Mouse (Mus musculus) heart, embryonic 16.5 days (tissue): ENCODE data around the gene Tnnt2. TPM values are rescaled to one million over a fixed set of nuclear protein-coding genes. Genes with fewer than 3 reads are reported as not detected.
A peak's percentile ranks its signal among the peaks of the same experiment; 100 is the strongest.

Source experiments
- ATAC-seq: fragments of 200-750 bp; cut with Nextera tagmentation; replicated peaks from 2 replicates; pipeline ENCODE4 v1.8.0; 2017; ENCODE audit warnings: moderate number of reproducible peaks; ENCODE audit not compliant: insufficient read depth, low FRiP score; ENCODE audit errors: extremely low read depth
- H3K27ac ChIP-seq: fragments of 300-500 bp; sonication (generic); 2 replicates; pipeline ENCODE4 v1.5.1; 2014; ENCODE audit warnings: mild to moderate bottlenecking, low read length, control low read depth, moderate library complexity
- H3K27me3 ChIP-seq: fragments of 300-500 bp; sonication (generic); 2 replicates; pipeline ENCODE4 v1.6.1; 2014; ENCODE audit warnings: low read length, mixed read lengths; ENCODE audit not compliant: control insufficient read depth, insufficient read depth
- H3K36me3 ChIP-seq: fragments of 300-500 bp; sonication (generic); 2 replicates; pipeline ENCODE4 v1.6.1; 2014; ENCODE audit not compliant: control insufficient read depth, insufficient read depth
- H3K4me1 ChIP-seq: fragments of 300-500 bp; sonication (generic); 2 replicates; pipeline ENCODE4 v1.6.1; 2014; ENCODE audit warnings: low read length, mixed read lengths; ENCODE audit not compliant: control insufficient read depth, insufficient read depth
- H3K4me2 ChIP-seq: fragments of 300-500 bp; sonication (generic); 2 replicates; pipeline ENCODE4 v1.6.1; 2014; ENCODE audit warnings: low read depth, mild to moderate bottlenecking, control low read depth, low read length
- H3K4me3 ChIP-seq: fragments of 300-500 bp; sonication (generic); 2 replicates; pipeline ENCODE4 v1.5.1; 2014; ENCODE audit warnings: mild to moderate bottlenecking, control low read depth, low read length
- H3K9ac ChIP-seq: fragments of 300-500 bp; sonication (generic); 2 replicates; pipeline ENCODE4 v1.6.1; 2014; ENCODE audit warnings: low read length, control low read depth
- H3K9me3 ChIP-seq: fragments of 300-500 bp; sonication (generic); replicated peaks from 2 replicates; pipeline ENCODE4 v1.6.1; 2016; ENCODE audit warnings: low read length; ENCODE audit not compliant: control insufficient read depth
- WGBS: fragments of 180-500 bp; shearing (Covaris S2); extraction: QIAGEN DNeasy Blood & Tissue Kit; methylation state at CpG from one replicate; pipeline ENCODE4 v1.1.7; 2014; 5-methylcytosine and 5-hydroxymethylcytosine counted together
- polyA plus RNA-seq: library from polyadenylated mRNA; unstranded; fragments of >200 nt; fragmentation: Nextera tagmentation; extraction: Ambion mirVana; gene quantifications from 2 replicates; pipeline ENCODE4 v1.2.1, GENCODE M21; 2015

The Tnnt2 gene
- 9,605 and 10,628 TPM in 2 replicates for polyA plus RNA-seq

DNA sequence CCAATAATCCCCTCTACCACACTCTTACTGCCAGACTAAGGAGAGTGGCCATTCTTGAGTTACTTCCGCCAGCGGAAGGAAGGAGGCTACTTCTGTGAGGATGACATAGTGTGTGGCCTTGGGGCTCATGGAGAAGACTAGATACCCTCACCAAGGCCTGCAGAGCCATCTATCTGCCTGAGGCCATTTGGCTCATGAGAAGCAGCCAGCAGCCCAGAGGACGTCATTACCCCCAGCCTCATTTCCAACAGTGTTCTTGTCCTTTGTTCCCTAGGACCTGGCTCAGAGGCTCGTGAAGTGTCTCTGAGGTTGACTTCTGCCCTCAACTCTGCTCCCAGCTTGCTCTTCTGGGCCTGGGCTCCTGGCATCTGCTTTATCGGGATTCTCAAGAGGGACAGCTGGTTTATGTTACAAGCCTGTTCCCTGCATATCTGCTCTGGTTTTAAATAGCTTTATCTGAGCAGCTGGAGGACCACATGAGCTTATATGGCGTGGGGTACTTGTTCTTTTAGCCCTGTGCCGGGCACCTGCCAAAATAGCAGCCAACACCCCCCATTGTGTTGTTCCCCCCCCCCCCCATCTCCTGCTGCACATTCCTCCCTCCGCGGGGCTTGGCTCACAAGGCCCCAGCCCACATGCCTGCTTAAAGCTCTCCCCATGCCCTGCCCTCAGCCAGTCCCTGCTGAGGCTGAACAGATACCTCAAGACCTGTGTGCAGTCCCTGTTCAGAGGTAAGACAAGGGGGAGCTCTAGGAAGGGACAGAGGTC, at the start of gene Tnnt2:
TSS of gene Tnnt2 (plus strand) at position 639 of the 768 bp plus-strand sequence.
- Histone ChIP-seq H3K4me2 (peak within 1 kb of the TSS; percentile 63), H3K9me3 (no peaks in the 10 kb centered on the region), H3K27ac (peak within 1 kb of the TSS; percentile 98), H3K27me3 (no peaks in the 10 kb centered on the region), H3K4me1 (peaks cover 39% of the 10 kb centered on the region), H3K36me3 (no peaks in the 10 kb centered on the region), H3K9ac (peak within 1 kb of the TSS; percentile 86), H3K4me3 (peak within 1 kb of the TSS; percentile 70)
- ATAC-seq = peak; percentile 87
- 22% methylated on average over 9 of the region's 9 CpGs for WGBS

DNA sequence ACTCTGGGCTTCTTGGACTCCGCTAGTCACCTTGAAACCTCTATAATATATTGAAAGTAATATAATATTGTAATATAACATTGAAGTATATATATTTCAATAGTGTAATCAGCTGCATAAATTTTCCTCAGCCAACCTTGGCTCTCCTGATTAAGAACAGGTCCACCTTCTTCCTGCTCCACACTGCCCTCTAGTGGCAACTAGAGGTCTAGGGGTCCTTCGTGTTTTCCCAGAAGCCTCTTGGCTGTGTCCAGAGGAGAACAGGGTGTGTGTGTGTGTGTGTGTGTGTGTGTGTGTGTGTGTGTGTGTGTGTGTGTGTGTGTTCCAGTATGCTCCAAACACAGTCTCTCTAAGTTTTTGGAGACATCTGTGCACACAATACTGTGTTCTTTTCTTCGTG, 48.4 kb upstream of the Tnnt2 start:
- Histone ChIP-seq H3K4me3 (no peak overlapping the region), H3K27ac (no peak overlapping the region), H3K27me3 (no peaks in the 10 kb centered on the region), H3K4me2 (no peak overlapping the region), H3K36me3 (no peaks in the 10 kb centered on the region), H3K9ac (no peak overlapping the region), H3K4me1 (peaks cover 16% of the 10 kb centered on the region), H3K9me3 (no peaks in the 10 kb centered on the region)
- no peak for ATAC-seq
- 54% methylated on average over 3 of the region's 3 CpGs for WGBS

DNA sequence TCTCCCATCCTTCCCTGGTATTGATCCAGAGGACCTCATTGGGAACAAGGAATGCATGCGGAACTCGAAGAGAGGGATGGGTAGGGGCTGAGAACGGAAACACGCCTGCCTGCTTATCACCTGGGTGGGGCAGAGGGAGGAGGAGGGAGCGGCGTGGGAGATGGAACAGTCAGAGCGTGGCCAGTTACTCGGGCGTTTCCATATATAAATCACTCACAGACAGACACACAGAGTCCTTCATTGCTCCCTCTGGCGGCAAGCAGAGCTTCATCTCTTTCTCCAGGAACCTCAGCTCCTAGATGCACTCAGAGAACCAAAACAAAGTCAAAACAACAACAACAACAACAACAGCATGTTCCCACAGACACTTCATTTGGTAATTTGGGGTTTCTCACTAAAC, 47.4 kb upstream of the Tnnt2 start:
- Histone ChIP-seq H3K9ac (peak overlapping the region; percentile 36; the same call in 1 of the 2 replicates), H3K27me3 (no peaks in the 10 kb centered on the region), H3K4me3 (peak overlapping the region; percentile 15; the same call in 1 of the 2 replicates), H3K27ac (peak overlapping the region; percentile 46; the same call in 1 of the 2 replicates), H3K36me3 (no peaks in the 10 kb centered on the region), H3K9me3 (no peaks in the 10 kb centered on the region), H3K4me2 (peak overlapping the region; percentile 52), H3K4me1 (peaks cover 21% of the 10 kb centered on the region)
- WGBS = 7% methylated on average over 10 of the region's 10 CpGs
- no peak; the same call in 1 of the 2 replicates for ATAC-seq

DNA sequence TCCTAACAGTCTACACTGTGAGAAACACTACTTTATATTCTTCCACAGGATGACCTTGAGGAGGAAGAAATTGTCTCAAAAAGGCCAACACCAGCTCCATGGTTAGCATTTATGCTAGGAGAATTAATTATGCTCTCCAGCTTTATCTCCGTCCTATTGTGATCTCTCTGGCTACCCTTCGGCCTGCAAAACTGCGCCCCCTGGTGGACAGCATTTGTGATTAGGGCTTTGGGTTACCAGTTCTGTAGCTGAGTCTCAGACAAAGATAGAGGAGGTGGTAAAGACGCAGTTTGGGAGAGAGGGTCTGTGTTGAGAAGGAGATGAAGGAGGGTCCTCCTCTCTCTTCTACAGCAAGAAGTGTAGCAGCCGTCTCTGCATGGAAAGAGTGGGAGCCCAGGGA, 46.3 kb upstream of the Tnnt2 start:
- Histone ChIP-seq H3K27me3 (no peaks in the 10 kb centered on the region), H3K4me2 (no peak overlapping the region), H3K36me3 (no peaks in the 10 kb centered on the region), H3K4me3 (no peak overlapping the region), H3K9ac (no peak overlapping the region), H3K4me1 (peaks cover 32% of the 10 kb centered on the region), H3K27ac (no peak overlapping the region), H3K9me3 (no peaks in the 10 kb centered on the region)
- no peak for ATAC-seq
- WGBS = 10% methylated on average over 5 of the region's 5 CpGs

DNA sequence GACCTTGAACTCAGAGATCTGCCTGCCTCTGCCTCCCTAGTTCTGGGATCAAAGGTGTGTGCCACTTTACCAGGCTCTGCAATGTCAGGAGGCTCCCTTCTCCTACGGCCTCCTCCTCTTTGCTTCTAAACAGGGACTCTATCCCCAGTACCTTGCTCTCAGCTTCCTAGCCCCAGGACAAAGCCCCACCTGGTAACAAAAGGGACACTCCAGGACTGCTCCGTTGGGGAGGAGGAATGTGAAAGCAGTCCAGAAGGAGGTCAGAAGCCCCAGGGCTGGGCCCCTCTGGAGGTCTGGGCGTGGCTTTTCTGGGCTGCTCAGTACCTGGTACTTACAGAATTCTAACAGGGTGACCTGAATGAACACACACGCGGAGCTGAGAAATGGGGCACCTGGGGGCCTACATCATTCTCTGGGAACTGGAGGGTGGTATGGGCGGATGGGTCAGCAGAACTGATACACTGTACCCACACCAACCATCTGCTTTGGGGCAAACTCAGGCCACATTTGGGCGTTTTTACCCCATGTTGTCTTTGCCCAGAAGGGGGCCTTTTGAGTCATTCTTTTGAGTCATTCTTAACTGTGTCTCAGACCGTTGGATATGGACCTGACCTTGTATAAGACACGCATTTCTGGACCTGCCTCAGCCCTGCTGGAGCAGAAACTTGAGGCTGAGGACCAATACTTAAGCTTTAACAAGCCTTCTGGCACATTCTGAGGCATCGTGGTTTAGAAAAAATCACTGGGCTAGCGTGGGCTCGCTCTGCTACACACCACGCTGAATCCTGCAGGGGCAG, 43.8 kb upstream of the Tnnt2 start:
- no peak for ATAC-seq
- 74% methylated on average over 13 of the region's 13 CpGs for WGBS
- H3K4me1 ChIP-seq = peaks cover 54% of the 10 kb centered on the region

DNA sequence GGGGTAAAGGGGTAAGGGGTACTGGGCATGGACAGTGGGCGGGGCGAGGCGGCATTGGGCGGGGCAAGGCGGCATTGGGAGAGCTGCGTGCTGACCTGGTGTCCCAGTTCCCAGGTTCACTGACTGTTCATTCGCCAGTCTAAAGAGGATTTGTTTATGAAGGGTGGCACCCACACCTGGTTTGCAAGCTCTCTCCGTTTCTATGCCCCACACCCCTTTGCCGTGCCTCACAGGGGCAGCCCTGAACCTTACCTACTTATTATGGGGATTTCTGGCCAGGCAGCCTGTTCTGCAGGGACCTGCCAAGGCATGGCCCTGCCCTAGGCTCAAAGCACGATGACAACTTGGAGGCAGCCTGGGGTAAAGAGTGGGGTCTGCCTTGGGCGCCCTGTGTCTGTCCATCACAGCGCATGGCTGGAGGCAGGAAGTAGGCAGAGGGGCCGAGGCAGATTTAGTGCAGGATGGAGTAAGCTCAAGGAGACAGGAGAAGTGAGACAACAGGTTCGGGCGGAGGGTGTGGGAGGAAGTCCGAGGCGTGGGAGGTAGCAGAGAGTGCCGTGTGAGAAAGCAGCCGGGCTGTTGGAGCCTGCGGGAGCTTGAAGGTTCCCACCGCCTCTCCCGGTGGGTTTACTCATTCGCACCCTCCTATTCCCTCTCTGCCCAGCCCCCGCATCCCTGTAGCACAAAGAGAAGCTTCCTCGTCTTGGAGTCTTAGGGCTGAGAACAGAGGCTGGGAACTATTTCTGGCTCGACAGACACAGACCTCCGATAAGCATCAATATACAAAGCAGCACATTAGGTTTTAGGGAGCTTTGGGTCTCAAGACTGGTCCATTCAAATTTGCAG, 42.6 kb upstream of the Tnnt2 start:
- no peaks in the 10 kb centered on the region for H3K27me3 ChIP-seq
- H3K36me3 ChIP-seq = no peaks in the 10 kb centered on the region
- H3K9me3 ChIP-seq = no peaks in the 10 kb centered on the region
- peak; percentile 9; the same call in 1 of the 2 replicates for ATAC-seq
- H3K27ac ChIP-seq = peak overlapping the region; percentile 88
- H3K4me2 ChIP-seq = peak overlapping the region; percentile 67
- 18% methylated on average over 27 of the region's 27 CpGs for WGBS
- H3K4me3 ChIP-seq = peak overlapping the region; percentile 41
- H3K9ac ChIP-seq = peak overlapping the region; percentile 75
- peaks cover 53% of the 10 kb centered on the region for H3K4me1 ChIP-seq

More for the DNA sequence above, 43.8 kb upstream of the Tnnt2 start:
- Histone ChIP-seq H3K9ac (no peak overlapping the region), H3K36me3 (no peaks in the 10 kb centered on the region), H3K27me3 (no peaks in the 10 kb centered on the region), H3K4me3 (no peak overlapping the region), H3K4me2 (no peak overlapping the region), H3K9me3 (no peaks in the 10 kb centered on the region), H3K27ac (no peak overlapping the region)

DNA sequence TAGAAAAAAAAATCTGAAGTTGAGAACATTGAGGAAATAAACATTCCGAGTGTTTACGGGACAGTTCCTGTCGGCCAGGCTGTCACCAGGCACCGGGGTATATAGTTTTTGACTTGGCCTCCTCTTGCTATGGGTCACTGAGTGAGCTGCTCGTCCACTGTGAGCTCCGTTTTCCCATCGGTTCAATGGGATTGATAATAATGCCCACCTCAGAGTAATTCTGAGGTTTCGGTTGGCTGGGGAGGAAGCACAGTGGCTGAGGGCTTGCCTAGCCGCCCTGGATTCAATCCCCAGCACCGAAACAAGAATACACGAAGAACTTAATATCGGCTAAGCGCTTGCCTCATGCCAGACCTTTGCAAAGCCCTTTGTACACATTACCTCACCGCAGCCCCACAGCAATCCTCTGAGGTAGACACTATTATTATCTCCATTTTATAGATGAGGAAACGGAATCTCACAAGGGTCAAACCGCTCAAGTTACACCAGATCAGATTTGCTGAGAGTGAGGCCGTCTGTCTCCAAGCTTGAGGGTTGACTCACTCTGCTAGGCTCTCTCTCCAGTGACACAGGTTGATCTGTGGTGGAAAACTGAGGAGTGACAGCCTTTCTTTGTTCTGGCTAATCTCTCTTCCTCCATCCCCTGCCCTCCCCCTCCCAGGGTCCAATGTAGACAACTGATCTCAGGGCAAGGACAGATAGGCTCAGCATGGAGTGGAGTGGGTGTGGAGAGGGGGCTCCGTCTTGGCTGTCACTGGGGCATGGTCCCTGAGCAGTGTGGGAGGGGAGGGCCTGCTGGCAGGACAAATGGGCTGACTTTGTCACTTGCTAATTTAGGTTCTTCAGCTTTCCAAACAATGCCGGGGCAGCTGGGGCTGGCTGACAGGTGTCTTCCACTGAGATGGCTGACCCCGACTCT, 41.7 kb upstream of the Tnnt2 start:
- ATAC-seq = peak; percentile 59; the same call in 1 of the 2 replicates
- 10% methylated on average over 20 of the region's 20 CpGs for WGBS
- peak overlapping the region; percentile 75 for H3K9ac ChIP-seq
- H3K4me3 ChIP-seq = peak overlapping the region; percentile 41
- H3K27ac ChIP-seq = peak overlapping the region; percentile 88
- H3K27me3 ChIP-seq = no peaks in the 10 kb centered on the region
- H3K4me1 ChIP-seq = peaks cover 53% of the 10 kb centered on the region
- peak overlapping the region; percentile 67 for H3K4me2 ChIP-seq
- no peaks in the 10 kb centered on the region for H3K36me3 ChIP-seq
- H3K9me3 ChIP-seq = no peaks in the 10 kb centered on the region

DNA sequence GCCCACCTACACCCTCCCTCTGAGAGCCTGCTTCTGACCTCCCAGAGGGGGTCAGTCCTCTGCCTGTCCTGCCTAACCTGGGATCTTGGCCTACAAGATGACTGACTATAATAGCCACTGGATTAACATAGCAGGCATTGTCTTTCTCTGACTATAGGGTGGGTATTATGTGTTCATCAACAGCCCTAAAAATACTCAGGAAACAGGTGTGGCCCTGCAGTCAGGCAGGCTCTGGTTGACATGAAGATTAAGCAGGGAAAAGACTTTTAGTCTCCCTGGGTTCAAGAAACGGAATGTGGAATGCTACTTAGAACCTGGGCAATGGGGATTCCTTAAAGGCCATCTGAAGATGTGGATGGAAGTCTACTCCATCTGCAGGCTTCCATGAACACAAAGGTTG, 37.7 kb upstream of the Tnnt2 start:
- Histone ChIP-seq H3K4me3 (no peak overlapping the region; the same call in 1 of the 2 replicates), H3K4me1 (peaks cover 66% of the 10 kb centered on the region), H3K27ac (peak overlapping the region; percentile 100), H3K27me3 (no peaks in the 10 kb centered on the region), H3K4me2 (peak overlapping the region; percentile 85), H3K9me3 (no peaks in the 10 kb centered on the region), H3K36me3 (peaks cover 6% of the 10 kb centered on the region), H3K9ac (peak overlapping the region; percentile 59)
- WGBS = 50% methylated on average over 1 of the region's 1 CpGs
- no peak for ATAC-seq
